Mouse (Mus musculus): ENCODE results near the gene Fam171a1.

DNA sequence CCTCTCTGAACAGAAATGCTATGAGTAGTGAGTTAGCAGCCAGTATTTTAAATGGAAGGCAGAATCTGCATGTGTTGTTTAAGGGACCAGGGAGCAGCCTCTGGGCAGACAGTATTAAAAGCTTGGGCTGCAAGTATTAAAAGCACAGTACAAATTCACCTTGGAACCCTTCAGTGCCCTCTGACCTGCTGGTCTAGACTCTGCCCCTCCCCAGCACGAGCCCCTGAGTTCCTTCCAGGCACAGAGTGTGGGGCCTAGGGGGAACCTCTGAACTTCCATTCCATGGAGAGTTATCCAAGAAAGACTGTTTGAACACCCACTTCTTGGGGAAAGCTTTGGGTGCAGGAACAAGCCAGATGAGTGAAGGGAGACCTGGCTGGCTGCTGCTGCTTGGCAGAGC lies 47.6 kb downstream of the Fam171a1 start:
- no peak for TF ChIP-seq CTCF (IDR thresholded peaks at IDR 0.05; ENCODE audit: low read depth, low read length)
- no peak for TF ChIP-seq GATA1 (IDR thresholded peaks at IDR 0.05; ENCODE audit: borderline replicate concordance, low read length)
- no peak for TF ChIP-seq POLR2AphosphoS5 (IDR thresholded peaks at IDR 0.05; ENCODE audit: insufficient replicate concordance, low read depth, low read length)

All from G1E (cell line).